7 mouse cellular contexts compared by ENCODE assay signal in the genomic region with DNA sequence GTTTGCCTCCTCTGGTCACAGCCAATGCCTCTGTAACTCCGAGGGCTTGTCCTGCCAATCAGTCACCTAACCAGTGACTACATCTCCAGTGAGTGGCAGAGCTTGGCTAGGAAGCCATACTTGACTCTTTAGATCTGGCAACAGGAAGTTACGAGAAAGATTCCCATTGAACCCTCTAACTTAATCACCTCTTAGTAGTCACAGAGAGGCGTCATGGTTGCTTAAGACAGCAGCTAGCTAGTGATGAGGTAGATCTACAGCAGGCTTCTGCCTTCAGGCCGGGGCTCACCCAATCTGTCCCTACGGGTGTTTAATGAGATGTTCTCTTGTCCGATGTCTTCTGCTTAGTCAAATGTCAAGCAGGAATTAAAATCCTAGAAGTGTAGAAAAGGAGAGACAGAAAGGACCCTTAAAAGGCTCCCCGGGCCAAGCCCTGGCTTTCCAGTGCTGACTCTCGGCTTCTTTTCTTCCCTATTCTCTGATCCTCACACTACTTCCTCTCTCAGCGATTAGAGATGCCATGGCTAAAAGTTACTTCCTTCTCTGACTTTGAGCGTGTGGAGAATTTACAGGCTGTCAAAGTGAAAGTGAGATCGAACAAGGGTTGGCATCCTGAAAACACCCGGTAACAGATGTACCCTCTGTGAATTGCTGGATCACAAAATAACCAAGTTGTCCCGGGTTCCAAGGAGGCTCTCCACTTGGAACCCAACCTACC. TPM values are rescaled to one million over a fixed set of nuclear protein-coding genes. Genes with fewer than 3 reads are reported as not detected.
A peak's percentile ranks its signal among the peaks of the same experiment; 100 is the strongest.
DNase-seq lines count a peak whose midpoint lies in the region; ATAC-seq and TF ChIP-seq lines count a peak whose summit lies in the region.

No protein-coding gene starts in this region.

- peak overlapping the region; percentile 100 for H3K4me2 ChIP-seq in lung, embryonic 14.5 days
- peak overlapping the region; percentile 99 for H3K4me2 ChIP-seq in neural tube, embryonic 15.5 days

- peaks cover 18% of the 10 kb centered on the region for H3K27me3 ChIP-seq in lung, embryonic 14.5 days (ENCODE audit: insufficient read depth, low read length)
- peaks cover 56% of the 10 kb centered on the region for H3K27me3 ChIP-seq in embryonic facial prominence, embryonic 10.5 days (replicated peaks; ENCODE audit: low read depth, poor library complexity, severe bottlenecking)
- peaks cover 28% of the 10 kb centered on the region; the same call in 1 of the 2 replicates for H3K27me3 ChIP-seq in neural tube, embryonic 15.5 days (replicated peaks)

- TF ChIP-seq CTCF in lung, embryonic 14.5 days (IDR thresholded peaks at IDR 0.05; ENCODE audit: low read depth), result no peak

- H3K27ac ChIP-seq in lung, embryonic 14.5 days (ENCODE audit: low read depth), result no peak overlapping the region
- H3K27ac ChIP-seq in embryonic facial prominence, embryonic 10.5 days (replicated peaks), result no peak overlapping the region
- H3K27ac ChIP-seq in neural tube, embryonic 15.5 days (replicated peaks), result 0 out of 2 replicates have a peak overlapping the region, but pooled peaks have one; percentile 62

- H3K9ac ChIP-seq in lung, embryonic 14.5 days, result no peak overlapping the region
- H3K9ac ChIP-seq in neural tube, embryonic 15.5 days (replicated peaks), result peak overlapping the region; percentile 81; the same call in 1 of the 2 replicates

- no peaks in the 10 kb centered on the region for H3K36me3 ChIP-seq in lung, embryonic 14.5 days (ENCODE audit: insufficient read depth)
- H3K36me3 ChIP-seq in embryonic facial prominence, embryonic 10.5 days (replicated peaks), result no peaks in the 10 kb centered on the region
- H3K36me3 ChIP-seq in neural tube, embryonic 15.5 days, result peaks cover 8% of the 10 kb centered on the region; the same call in 1 of the 2 replicates

- WGBS in lung, embryonic 14.5 days, result 71% methylated on average over 13 of the region's 13 CpGs
- 79% methylated on average over 13 of the region's 13 CpGs for whole genome bisulfite sequencing in embryonic facial prominence, embryonic 10.5 days
- WGBS in neural tube, embryonic 15.5 days, result 75% methylated on average over 13 of the region's 13 CpGs

- no peak overlapping the region for H3K4me3 ChIP-seq in lung, embryonic 14.5 days (ENCODE audit: low read depth, low read length)
- H3K4me3 ChIP-seq in embryonic facial prominence, embryonic 10.5 days, result peak overlapping the region; percentile 90; the same call in 1 of the 2 replicates
- peak overlapping the region; percentile 86 for H3K4me3 ChIP-seq in neural tube, embryonic 15.5 days (replicated peaks)

- peak; percentile 17 for DNase-seq in lung, embryonic 14.5 days
- DNase-seq in lung, postnatal 25 days (ENCODE audit: low spot score), result no peak
- no peak for DNase-seq in embryonic facial prominence, embryonic 10.5 days (ENCODE audit: low spot score)
- no peak for DNase-seq in urinary bladder, postnatal 14 days (ENCODE audit: low spot score)
- no peak for DNase-seq in right cerebral cortex, postnatal 14 days

- 0 out of 2 replicates have a peak, but pooled peaks cover 4% of the 10 kb centered on the region for H3K4me1 ChIP-seq in lung, embryonic 14.5 days (ENCODE audit: insufficient read depth)
- H3K4me1 ChIP-seq in embryonic facial prominence, embryonic 10.5 days, result peaks cover 21% of the 10 kb centered on the region
- H3K4me1 ChIP-seq in neural tube, embryonic 15.5 days, result peaks cover 17% of the 10 kb centered on the region

- H3K9me3 ChIP-seq in lung, embryonic 14.5 days (ENCODE audit: low read depth, low read length), result no peaks in the 10 kb centered on the region
- no peaks in the 10 kb centered on the region for H3K9me3 ChIP-seq in embryonic facial prominence, embryonic 10.5 days
- no peaks in the 10 kb centered on the region for H3K9me3 ChIP-seq in neural tube, embryonic 15.5 days (replicated peaks)

- ATAC-seq in lung, embryonic 14.5 days (ENCODE audit: insufficient read depth), result no peak
- peak; percentile 53 for ATAC-seq in inflammation-experienced regulatory T-cells, adult 6 months
- no peak for ATAC-seq in neural tube, embryonic 15.5 days (ENCODE audit: low FRiP score)

RNA-seq across cellular contexts. Expression of a gene that starts 4.6 kb away (rescaled TPM):
- polyA plus RNA-seq in lung, embryonic 14.5 days (2014; fragmentation: Nextera tagmentation; extraction: Ambion mirVana), result 4.5 TPM in 2 replicates
- 2.7 and 2.9 TPM in 2 replicates for polyA plus RNA-seq in embryonic facial prominence, embryonic 10.5 days (2016; fragmentation: Nextera tagmentation; extraction: Ambion mirVana)
- 10 to 100 TPM; 46.9 to 61.2 (median 57.9) TPM for polyA plus RNA-seq in inflammation-experienced regulatory T-cells, adult 6 months (2017; shearing (Covaris generic))
- polyA plus RNA-seq in neural tube, embryonic 15.5 days (2015; fragmentation: Nextera tagmentation; extraction: Ambion mirVana), result 16.6 and 21.4 TPM in 2 replicates
